Mouse (Mus musculus) MEL-GATA-1-ER (cell line): Measurements from ENCODE around the gene Gcnt2.

ENCODE experiments used
- DNase-seq: peaks from one replicate; pipeline ENCODE4 v3.0.0-alpha.2; 2012; ENCODE audit warnings: low read depth; ENCODE audit errors: extremely low read depth

The Gcnt2 gene

DNA sequence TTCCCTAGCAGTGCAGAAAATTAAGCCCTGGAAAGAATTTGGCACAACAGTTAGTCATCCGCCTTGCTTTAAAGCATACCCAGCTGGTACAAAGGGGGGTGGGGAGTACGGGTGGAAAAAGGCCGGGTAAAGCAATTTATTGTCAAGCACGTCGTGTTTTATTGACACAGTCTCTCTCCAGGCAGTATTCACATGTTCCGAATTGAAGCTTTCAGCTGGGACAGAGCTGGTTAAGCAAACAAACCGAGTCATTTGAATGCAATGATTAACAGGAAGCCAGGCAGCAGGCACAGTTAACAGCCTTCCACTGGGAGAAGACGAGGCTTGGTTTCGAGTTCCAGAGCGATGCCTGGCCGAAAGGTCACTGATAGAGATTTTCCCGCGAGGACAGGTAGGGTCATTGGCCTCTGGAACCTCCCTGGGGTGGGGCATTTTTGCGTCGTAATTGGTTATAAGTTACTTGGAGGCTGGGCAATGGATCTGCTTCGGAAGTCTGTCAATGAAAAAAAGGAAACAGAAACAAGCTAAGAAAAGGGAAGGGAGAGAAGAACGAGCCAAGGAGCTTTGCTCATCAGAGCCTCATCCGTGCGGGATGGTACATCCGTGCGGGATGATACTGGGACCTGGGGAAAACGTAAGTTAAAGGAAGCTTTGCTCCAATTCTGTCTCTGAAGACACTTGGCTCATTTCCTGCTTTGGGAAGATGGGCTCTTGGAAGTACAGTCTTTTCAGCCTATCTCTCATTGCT, at the start of gene Gcnt2:
Gene Gcnt2 (plus strand): TSS at position 103 of the 748 bp plus-strand sequence.
- DNase-seq = no peak

- DNase-seq = no peak
These were observed 38.9 kb upstream of the Gcnt2 start for GRCm38 (mm10) chr13:40820617-40821016.

- no peak for DNase-seq
These were observed 37.6 kb upstream of the Gcnt2 start for GRCm38 (mm10) chr13:40821911-40822310.

- no peak for DNase-seq
These were observed 18.3 kb upstream of the Gcnt2 start for GRCm38 (mm10) chr13:40841146-40841787.

GRCm38 (mm10) chr13:40842141-40842540, 17.4 kb upstream of the Gcnt2 start:
- no peak for DNase-seq

DNA sequence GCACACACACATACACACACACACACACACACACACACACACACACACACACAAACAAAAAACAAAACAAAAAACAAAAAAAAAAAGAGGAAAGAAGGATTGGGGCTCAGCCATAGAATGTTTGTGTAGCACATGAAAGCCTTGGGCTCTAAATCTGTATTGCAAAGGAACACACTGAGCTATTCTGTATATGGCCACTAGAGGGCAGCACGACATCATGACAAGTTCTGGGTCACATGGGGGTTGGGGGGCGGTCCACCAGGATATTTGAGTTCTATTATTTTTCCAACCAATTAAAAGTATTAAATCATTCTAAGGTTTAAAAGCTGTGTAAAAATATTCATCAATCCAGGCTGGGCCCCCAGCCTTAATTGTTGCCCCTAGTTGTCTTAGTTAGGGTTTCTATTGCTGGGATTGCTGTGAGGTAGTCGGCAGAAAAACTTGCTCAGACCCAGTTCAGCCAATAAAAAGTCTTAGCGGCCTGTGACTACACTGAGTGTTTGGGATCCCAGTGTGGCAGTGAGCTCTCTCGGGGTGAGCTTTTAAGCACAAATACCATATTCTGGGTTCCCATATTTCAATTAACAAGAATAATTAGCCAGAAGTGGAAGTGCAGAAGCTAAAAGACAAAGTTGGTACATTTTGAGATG, 16.0 kb upstream of the Gcnt2 start:
- peak; percentile 64 for DNase-seq

GRCm38 (mm10) chr13:40844144-40844543, 15.4 kb upstream of the Gcnt2 start:
- DNase-seq = no peak

- peak; percentile 50 for DNase-seq
These were observed 13.6 kb upstream of the Gcnt2 start for GRCm38 (mm10) chr13:40845951-40846350.

DNA sequence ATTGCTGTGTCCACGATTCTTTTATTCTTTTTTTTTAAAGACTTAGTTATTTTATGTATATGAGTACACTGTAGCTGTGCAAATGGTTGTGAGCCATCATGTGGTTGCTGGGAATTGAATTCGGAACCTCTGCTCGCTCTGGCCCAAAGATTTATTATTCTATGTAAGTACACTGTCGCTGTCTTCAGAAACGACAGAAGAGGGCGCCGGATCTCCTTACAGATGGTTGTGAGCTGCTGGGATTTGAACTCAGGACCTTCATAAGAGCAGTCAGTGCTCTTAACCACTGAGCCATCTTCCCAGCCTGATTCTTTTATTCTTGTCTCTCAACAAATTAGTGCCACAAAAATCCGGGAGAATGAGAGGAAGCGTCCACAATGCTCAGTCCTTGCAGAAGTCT, 13.2 kb upstream of the Gcnt2 start:
- no peak for DNase-seq

GRCm38 (mm10) chr13:40847898-40848297, 11.7 kb upstream of the Gcnt2 start:
- DNase-seq = no peak

DNA sequence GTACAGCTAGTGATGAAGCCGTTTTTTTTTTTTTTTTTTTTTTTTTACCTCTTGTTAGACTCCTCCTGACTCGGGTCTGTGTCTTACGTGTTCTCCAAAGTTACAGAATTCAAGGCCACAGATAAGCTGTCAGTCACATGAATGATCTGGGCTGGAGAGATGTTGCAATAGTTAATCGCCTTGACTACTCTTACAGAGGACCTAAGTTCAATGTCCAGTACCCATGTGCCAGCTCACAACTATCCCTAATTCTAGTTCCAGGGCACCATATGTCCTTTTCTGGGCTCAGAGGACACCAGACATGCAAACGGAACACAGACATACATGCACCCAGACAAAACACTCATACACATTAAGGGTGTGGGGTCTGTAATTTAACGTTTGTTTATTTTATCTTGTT, 8.9 kb upstream of the Gcnt2 start:
- no peak for DNase-seq

DNA sequence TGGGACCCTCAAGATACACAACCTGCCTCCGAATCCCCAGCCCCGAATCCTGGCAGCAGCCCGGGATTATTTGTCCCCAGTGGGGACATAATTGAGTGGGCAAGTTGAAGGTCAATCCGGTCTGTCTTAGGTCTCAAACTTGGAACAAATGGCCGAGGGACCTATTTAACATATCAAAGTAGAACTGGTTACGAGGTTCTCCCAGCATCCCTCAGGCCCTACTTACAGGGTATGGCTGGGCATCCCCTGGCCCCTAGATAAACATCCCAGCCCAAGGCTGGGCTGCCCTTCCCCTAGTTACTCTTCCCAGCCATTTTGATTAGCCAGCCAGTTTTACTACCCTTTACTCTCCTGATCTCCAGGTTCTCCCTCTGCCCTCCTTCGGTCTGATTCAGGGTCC, 8.3 kb upstream of the Gcnt2 start:
- DNase-seq = no peak

GRCm38 (mm10) chr13:40851961-40852360, 7.6 kb upstream of the Gcnt2 start:
- DNase-seq = no peak

DNA sequence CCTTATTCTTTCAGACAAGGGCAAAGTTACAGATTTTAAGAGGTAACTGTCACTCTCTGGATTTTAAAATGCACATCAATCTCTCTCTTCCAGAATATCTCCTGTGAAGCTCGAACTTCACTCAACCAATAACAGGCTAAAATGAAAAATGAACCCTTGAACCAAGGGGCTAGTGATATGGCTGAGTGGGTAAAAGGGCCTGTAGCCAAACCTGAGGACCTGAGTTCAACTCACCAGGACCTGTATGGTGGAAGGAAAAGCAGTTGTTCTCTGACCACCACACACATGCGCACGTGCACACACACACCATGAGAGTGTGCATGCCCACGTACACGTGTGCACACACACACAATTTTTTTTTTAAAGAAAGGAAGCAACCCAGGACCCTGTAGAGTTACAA, 6.8 kb upstream of the Gcnt2 start:
- no peak for DNase-seq

GRCm38 (mm10) chr13:40853842-40854241, 5.7 kb upstream of the Gcnt2 start:
- no peak for DNase-seq

DNA sequence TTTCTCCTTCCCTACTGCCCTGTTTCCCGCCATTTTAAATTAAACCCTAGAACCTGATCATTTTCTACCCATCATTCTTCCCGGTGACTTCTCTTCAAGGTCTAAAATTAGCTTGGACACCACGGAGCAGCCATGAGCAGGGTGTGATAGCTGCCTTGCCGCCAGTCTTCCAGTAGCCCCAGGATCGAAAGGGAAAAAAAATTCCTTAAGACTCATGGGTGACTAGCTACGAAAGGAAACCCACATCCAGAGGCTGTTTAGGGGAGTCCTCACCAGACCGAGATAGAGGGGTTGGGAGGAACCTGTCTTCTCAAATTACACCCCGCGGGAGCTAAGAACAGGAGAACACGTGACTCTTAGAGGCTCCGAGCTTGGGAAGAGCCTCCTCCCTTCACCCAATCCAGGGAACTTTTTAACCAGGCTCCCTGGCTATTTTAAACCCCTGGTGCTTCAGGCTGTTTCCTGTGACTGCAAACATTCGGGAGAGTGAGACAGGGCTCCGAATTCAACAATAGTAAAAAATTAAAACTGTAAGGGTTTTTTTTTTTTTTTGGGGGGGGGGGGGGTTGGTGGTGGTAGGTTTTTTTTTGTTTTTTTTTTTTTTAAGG, 5.0 kb upstream of the Gcnt2 start:
- no peak for DNase-seq

DNA sequence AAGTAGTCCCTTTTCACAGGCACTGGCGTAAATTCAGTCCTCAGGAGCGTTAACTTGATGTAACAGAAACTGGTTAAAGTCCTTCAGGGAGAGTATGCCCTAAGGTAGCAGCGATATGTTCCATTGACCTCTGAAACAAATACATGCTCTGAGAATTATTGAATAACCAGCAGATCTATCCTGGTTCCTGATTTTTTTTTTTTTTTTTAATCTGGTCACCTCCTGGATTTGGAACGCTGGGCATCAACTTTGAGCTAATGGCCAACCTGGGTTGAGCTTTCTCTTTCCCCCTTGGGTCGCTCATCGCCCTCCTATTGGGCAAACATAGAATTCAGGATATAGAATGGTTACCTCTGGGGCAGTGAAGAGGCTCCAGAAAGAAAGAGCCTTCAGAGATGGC, 4.3 kb upstream of the Gcnt2 start:
- no peak for DNase-seq

DNA sequence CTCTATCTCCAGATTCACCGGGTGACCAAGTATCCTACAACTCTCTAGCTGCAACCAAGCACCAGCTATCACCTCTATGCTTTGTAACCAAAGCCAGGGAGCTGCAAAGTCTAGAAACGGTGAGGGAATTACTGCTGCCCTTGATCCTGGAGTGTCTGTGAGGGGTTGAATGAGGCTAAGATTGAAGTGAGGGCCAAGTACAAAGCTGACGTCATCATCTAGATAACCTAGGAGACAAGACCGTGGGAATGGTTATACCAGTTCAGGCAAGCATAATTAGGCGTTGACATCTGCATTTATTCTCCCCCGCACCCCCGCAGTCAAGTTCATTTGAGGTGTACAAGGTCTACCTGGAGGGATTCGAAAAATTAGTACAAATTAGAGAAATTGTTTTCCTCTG, 2.8 kb upstream of the Gcnt2 start:
- no peak for DNase-seq

DNA sequence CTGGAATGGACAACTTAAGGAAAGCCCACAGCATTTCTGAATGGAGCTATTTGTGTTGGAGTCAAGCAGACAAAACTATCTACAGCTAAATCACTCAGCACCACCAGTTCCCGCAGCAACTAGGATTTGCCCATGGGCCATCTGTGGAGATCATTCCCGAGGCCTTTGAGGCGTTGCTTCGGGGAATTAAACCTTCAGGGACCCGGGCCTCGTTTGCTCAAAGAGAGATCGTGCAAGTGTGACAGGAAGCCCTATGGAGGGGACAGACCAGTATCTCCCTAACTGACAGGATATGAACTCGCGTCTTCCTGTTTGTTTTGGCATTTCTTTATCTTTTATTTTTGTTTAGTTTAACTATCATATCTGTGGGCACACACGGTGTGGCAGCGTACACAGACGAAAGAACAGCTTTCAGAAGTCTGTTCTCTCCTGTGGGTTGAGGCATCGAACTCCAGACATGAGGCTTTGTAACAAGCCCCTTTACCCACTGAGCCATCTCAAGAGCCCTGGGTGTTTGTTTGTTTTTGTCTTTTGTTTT, 2.2 kb upstream of the Gcnt2 start:
- DNase-seq = no peak

GRCm38 (mm10) chr13:40859225-40859624, 329 bp upstream of the Gcnt2 start:
- DNase-seq = no peak

DNA sequence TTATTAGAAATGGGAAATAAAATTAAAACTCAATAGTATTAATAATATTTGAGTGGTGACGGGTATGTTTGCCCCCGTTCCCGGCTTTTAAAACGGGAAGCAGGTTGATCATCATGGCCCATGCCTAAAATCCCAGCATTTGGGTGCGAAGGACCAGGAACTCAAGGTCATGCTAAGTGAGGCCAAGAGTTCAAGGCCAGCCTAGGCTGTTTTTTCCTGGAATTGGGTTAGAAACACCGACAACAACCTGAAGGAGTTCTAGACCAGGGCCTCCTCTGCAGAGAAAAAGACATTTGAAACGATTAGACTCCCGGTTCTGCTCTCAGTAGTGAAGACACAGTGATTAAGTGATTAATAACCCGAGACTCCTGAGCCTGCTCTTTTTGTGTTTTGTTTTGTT, 3.5 kb downstream of the Gcnt2 start:
- DNase-seq = no peak
